Mouse (Mus musculus) granulocyte monocyte progenitor cell, adult 5-6 weeks (primary cell): ENCODE data around the gene Dop1a. TPM values are rescaled to one million over a fixed set of nuclear protein-coding genes. Genes with fewer than 3 reads are reported as not detected.

Experiments
- ATAC-seq: replicated peaks from 2 replicates; pipeline ENCODE4 v1.8.0; 2016; ENCODE audit warnings: mild to moderate bottlenecking, moderate TSS enrichment, inconsistent platforms; ENCODE audit not compliant: poor library complexity, severe bottlenecking
- total RNA-seq, 2 experiments: library from RNA; stranded (forward) in 1 of 2; stranded (reverse) in 1 of 2; fragments of 200-712, 200-1000 nt in 1 of 2; fragments of >200 nt in 1 of 2; fragmentation: Nextera tagmentation in 1 of 2; gene quantifications; 2 replicates each; pipeline ENCODE4 v1.2.3; 2014 to 2017

Gene Dop1a
- total RNA-seq, 2 experiments from 2014 or later, result 15.2 to 31.7 TPM

DNA sequence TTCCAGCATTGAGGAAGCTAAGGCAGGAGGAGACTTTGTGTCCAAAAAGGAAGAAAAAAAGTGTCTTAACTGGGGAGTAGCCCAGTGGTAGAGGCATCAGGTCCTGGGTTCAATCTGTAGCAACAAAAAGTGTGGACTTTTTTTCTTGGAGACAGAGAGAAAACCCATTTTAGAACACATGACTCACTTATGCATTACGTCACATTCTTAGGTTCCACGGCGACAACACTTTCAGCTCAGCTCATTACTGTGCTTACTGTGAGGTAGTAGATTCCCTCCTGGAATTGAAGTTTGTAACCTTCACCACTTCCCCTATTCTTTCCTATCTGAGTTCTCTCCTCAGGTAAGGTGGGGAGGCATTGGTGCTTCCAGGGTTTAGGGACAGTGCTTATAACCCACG, 29.3 kb downstream of the Dop1a start:
- no peak for ATAC-seq

DNA sequence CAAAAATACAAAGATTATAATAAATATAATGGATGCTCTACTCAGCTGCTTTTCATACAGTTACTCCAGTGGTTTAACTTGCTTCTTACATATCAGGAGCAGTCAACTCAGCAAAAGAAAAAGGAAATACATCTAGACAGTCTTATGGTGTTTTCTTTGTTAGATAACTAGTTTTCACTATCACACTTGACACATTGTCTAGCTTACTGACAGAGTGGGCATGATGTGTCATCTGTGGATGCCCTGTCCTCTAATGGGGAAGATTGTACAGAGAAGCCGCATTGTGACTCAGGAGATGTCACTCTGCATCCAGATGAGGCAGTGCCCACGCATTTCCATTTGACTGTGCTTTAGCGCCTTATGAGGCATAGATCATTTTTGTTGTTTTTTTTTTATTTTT, 32.1 kb downstream of the Dop1a start:
- no peak for ATAC-seq

DNA sequence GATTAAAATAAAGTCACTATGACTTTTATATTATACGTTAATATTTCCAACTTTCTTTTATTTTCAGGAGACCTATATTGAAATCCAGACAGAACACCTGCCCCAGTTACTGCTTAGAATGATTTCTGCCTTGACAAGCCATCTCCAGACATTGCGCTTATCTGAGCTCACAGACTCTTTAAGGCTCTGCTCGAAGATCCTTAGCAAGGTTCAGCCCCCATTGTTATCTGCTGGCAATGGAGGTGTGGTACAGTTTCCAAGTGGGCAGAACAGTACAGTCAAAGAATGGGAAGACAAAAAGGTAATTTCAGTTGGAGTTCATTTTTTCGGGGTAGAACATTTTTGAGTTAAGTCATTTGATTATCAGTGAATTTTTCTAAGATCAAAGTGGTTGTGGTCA, 40.5 kb downstream of the Dop1a start:
- no peak for ATAC-seq

DNA sequence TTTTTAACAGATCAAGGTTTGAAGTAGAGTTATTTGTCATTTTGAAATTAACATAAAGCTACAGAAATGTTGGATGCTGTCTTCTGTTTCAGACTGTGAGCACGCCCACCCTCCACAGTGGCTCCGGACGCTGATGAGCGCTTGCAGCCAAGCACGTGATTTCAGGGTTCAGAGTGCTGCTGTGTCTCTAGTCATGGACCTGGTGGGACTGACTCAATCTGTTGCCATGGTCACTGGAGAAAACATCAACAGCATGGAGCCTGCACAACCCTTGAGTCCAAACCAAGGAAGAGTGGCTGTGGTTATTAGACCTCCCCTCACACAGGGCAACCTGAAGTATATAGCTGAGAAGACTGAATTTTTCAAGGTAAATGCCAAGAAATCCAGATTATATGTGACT, 46.8 kb downstream of the Dop1a start:
- ATAC-seq, result no peak

DNA sequence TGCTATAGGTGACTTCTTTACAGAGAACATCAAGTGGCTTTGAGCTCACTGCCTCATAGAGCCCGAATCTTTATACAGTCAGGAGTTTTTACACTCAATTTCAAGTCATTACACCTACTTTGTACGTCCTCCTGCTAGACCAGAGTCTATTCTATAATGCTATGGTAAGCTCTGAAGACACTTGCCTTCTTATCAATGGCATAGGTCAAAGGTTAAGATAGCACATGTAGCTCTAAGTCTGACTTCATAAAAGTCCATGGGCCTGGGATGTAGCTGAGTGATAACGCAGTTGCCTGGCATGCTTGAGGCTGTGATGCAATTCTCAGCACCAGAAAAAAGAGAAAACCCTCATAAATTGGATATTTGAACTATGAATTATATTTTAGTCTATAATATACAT, 47.4 kb downstream of the Dop1a start:
- ATAC-seq, result no peak

DNA sequence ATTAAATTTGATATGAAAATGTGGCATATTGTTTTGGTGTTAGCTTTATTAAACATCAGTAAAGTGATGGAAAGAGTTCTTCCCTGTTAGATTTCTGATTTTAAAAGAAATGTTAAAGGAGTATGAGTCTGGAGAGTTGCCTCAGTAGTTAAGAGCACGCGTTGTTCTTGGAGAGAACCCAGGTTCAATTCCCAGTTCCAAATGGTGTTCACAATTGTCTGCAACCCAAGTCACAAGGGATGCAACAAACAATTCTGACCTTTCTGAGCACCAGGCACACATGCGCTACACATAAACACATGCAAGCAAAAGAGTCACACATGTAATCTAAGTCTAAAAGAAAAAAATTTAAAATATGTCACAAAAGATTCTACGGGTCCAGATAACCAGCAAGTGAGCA, 47.8 kb downstream of the Dop1a start:
- no peak for ATAC-seq

DNA sequence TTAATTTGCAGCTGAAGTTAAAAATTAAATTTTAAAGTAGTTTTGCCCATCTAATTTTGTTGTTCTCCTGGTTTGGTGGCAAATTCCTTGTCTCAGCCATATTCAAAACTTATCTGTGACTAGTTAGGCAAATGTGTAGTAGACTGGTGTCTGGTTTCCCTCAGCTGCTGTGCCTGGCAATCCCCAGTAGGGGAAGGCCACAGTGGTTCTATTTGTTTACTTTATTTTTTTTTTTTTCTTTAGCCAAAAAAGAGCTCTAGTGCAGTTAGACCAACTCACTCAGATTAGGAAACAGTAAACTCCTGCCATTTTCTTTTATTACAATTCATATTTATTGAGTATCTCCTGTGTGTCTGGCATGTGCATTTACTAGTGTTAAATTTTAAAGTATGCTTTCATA, 55.4 kb downstream of the Dop1a start:
- ATAC-seq, result no peak

DNA sequence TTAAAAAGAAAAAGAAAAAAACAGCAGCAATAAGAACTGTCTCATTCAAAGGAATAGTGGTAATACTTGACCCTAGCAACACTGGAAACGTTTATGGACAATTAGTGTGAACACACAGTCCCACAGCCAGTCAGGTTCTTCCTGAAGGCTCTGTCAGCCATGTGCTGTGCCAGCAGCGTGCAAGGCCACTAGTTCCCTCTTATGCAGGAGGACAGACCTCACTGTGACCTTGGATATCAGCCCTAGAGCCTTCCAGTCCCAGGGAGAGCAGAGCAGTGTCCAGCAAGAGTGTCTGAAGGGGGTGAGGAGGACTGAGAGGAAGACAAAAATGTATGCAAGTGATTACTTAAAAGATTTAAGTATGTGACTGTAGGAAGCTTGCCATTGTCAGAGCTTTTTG, 58.6 kb downstream of the Dop1a start:
- ATAC-seq, result no peak

DNA sequence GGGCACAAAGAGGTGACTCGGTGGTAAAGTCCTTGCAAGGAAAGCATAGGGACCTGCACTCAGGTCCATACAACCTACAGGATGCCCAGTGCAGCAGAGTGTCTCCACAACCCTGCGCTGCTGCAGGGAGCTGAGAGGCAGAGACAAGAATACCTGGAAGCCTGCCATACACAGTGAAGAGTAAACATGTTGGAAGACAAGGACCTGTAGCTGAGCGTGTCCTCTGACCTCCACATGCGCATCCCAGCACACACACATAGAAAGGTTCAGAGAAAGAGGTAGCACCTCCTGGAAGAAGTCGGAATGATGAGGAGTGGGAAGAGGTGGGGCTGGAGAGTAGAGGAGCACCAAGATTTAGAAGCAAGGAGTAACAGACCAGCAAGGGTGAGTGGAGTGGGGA, 67.1 kb downstream of the Dop1a start:
- no peak; the same call in 1 of the 2 replicates for ATAC-seq

DNA sequence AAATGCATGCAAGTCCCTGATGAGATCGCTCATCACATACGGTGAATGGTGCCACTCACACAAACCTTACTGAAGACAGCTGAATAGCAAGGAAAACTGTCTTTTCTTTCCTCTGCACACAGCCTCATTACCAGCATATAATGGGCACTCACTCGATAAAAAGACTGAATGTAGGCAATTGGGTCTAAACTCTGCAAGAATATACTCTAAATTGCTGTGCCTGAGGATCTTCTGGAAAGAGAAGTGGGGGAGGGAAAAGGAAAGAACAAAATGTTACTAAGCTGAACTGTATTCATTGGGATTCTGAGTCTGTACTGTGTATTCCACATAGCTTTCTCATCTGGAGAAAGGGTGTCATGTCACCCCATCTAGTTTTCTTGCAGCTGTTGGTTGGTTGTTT, 76.5 kb downstream of the Dop1a start:
- no peak for ATAC-seq

DNA sequence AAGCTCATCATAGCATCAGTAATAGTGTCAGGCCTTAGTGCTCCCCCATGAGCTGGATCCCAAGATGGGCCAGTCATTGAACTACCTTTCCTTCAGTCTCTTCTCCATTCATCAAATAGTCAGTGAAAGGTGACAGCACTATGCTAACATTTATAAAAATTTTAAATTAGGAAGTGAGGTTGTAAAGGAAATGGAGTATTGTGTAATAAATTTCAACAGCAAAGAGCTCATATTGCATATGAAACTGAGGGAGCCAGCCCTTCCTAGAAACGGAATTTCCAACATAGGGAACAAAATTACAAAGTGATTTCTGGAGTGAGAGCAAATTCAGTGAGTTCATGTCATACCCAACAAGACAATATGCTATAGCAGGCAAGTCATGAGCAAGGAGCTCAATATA, 77.6 kb downstream of the Dop1a start:
- ATAC-seq, result peak; percentile 97

DNA sequence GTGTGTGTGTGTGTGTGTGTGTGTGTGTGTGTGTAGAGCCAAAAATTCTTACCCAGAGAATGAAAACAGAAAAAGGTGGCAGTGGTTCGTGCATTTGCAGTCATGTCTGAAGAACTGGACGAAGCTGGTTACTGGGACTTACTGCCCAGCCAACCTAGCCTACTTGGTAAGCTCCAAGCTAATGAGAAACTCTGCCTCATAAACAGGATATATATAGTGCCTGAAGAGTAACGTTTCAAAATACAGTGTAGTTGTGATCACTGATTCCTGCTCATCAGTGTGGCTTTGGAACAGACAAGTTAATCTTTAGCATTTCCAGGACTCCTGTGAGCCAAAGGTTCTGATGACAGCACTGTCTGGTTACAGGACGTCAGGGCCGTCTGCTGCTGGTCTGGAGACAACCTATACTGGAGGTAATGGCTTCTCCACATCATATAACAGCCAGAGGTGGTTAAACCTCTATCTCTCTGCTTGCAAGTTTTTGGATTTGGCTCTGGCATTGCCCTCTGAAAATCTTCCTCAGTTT, 82.7 kb downstream of the Dop1a start:
- no peak for ATAC-seq

DNA sequence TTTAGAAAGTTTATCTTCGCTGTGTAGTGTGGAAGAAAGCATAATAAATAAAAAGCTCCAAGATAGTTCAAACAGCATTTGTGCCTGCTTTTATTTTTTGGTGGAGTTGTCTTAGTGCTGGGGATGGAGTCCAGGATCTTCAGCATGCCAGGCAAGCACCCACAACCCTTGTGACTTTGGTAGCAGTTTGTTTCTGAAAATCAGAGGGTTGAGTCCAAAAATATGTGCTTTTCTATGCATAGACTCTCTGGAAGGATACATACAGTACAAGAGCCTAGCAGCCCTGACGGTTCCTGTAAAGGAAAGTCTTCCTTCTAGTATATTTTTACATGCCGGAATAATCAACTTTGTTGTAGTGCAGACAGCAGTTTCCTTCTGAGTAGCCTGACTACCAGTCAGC, 83.8 kb downstream of the Dop1a start:
- no peak for ATAC-seq

DNA sequence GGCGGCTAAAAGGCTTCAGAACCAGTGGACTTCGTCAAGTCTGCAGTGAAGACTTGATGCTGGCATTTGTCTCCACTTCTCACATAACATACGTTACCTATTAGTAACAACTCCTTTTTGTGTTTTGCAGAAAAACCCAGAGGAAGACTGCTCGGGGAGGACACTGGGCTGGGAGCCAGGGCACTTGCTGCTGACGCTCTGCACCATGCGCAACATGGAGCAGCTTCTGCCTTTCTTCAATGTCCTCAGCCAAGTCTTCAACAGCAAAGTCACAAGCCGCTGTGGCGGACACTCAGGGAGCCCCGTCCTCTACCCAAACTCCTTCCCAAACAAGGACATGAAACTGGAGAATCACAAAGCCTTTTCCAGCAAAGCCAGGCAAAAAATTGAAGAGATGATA, 86.9 kb downstream of the Dop1a start:
- ATAC-seq, result no peak

DNA sequence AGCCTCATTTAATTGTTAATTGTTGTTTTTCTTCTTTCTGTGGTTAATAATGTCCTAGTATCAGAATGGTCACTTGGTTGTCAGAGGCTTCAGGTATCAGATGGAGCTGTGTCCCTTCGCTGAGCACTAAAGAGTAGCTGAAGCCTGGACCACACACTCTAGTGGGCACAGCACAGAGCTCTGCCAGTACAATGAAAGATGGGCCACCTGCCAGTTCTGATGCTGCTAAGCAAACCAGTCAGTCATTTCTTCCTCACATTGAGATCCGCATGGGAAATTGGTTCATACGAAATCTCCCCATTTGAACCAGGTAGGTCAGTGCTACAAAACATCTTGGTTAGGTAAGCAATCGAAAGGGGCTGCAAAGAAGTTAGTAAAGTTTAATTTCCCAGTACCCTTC, 87.7 kb downstream of the Dop1a start:
- ATAC-seq, result no peak

DNA sequence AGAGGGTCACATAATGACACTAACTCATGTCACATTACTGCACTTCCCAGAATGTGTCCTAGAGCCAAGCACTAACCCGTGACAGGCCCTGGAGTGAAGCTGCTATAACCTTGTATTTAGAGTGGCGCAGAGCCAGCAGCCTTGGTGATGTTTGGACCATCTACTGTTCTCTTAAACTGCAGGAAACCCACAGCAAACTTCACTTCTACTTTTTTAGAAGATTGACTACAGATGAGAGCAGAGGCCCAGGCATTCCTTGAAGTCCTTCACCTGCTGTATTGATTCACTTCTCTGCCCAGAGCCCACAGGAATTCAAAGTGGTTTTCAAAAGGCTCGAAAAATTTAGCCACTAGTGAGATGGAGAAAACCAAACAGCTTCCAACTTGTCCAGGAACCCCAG, 93.6 kb downstream of the Dop1a start:
- ATAC-seq, result no peak

DNA sequence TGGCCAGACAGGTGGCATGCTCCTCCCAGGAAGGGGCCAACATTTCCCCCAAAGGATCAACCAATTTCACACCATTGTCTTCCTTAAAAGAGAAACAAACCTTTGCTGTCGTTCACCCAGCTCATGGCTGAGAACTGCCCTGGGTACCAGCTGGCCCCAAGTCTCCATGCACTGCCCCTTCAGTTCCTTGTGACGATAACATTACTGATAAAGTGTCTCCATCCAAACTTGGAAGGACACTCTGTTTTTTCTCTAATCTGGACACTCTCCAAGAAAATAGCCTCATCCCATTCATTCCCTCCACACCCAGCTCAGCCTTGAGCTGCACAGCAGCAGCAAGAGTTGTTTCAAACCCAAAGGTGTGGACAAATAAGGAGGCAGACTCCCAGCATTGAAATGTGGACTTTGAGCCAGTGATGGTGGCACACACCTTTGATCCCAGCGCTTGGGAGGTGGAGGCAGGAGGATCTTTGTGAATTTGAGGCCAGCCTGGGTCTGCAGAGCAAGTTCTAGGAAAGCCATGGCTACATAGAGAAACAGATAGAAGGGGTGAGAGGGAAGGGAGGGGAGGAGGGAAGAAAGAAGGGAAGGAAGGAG, 102.5 kb downstream of the Dop1a start:
- no peak for ATAC-seq

DNA sequence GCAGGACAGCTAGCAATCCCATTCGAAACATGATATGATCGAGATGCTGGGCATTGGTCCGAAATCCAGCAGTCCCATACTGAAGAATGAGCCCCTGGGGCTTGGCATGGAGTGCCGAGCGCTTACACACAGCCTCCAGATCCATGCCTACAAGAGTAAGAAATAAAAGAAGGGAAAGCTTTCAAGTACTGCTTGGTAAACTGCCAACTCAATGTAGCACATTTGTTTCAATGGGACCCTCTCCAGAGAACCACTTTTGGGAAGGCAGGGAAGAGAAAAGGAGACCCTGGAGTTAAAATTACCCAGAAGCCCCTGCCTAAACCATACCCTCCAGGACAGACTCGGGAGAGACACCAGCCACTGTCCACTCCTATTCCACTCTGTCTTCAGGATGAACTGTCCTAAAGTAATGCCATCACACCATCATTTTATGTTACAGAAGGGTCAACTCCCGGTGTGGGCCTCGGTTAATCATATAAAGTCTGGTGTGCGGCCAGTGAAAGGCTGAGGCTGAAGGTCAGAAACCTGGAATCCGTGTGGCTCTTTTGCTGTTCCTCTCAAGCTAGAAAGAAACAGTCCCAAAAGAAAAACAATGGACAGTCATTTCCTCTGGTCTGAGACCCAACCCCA, 103.4 kb downstream of the Dop1a start:
- no peak for ATAC-seq

DNA sequence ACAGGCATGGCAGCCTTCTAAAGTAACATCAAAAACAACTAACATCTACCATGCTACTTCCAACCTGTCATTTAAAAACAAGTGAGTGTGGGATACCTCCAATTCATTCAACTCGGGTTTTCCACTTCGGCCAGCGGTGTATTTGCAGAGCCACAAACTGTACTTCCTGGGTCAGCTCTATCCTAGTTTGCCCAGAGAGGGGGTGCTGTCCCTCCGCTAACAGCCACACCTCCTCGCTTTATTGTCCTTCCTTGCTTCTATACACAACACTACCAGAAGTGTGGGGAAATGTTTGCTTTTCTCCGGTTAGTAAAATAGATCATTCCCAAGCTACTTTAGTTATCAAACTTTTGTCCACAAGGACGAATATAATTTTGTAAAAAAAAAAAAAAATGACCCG, 104.0 kb downstream of the Dop1a start:
- no peak for ATAC-seq

DNA sequence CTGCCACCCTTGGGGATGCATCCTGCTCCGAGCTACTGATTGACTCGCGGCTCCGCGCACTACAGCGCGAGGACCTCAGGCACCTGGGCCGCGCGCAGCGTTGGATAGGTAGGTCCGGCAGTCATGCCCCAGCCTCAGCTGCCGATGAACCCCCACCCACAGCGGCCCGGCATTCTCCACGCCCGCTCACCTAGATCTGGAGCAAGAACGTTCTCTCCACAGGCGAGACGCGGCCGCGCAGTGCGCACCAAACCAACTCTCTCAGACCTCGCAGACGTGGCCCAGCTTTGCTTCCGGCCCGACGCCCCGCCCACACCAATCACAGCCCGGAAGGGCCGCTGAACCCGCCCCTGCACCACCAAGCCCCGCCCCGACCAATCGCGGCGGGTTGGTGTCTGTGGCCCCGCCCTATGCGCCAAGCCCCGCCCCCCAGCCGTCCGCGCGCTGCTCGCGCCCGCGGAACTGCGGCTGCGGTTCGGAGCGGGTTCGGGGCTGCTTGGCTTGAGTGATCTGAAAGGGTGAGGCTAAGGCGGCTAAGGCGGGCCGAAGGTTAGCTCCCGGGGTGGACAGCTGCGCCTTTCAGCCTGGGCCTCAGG, 104.7 kb downstream of the Dop1a start, which contains the start of the genes Pgm3 and Rwdd2a:
Gene Pgm3 (minus strand): TSS at position 303 of the 596 bp plus-strand sequence.
Gene Rwdd2a (plus strand): TSS at position 452 of the 596 bp plus-strand sequence.
- ATAC-seq, result peak; percentile 87

DNA sequence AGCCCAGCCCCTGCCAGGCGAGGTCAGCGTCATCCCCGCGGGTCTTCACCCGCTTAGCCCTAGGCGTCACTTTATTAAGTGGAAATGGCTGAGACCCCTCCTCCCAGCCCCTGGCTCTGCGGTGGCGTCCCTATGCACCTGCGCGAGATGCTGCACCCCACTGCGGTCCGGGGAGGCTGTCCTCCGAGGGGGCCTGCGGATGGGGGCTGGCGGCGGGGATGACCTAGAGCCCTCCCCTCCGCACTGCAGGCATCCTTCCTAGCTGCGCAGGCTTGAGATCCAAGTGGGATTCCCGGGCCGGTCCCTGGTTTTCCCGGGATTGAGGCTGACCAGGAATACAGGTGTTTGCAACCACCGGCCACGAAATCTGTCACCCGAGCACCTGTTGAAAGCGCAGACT, 105.2 kb downstream of the Dop1a start:
- peak; percentile 13 for ATAC-seq
